Mouse (Mus musculus) megakaryocyte, embryonic 14.5 days (primary cell): ENCODE measurements at regions not wholly inside any gene's neighbourhood (a gene's known extent, or its start where the extent isn't known, plus 50 kb on each side); places are given as distances from the start of the nearest gene placed in this dataset.

ENCODE experiments used
- FLI1 ChIP-seq: IDR thresholded peaks from 2 replicates; pipeline ENCODE4 v1.6.1; 2012; ENCODE audit warnings: low read length, inconsistent platforms, mixed read lengths
- GATA1 ChIP-seq: IDR thresholded peaks from 3 replicates; pipeline ENCODE4 v1.6.1; 2012; ENCODE audit warnings: mixed read lengths, low read length, inconsistent platforms, borderline replicate concordance

- TF ChIP-seq GATA1 (no peak), FLI1 (no peak)
These were observed 554.2 kb downstream of the Nr2f2 start for GRCm38 (mm10) chr7:69812301-69812700.
